Mouse (Mus musculus): ENCODE results near the gene Vcl.

DNA sequence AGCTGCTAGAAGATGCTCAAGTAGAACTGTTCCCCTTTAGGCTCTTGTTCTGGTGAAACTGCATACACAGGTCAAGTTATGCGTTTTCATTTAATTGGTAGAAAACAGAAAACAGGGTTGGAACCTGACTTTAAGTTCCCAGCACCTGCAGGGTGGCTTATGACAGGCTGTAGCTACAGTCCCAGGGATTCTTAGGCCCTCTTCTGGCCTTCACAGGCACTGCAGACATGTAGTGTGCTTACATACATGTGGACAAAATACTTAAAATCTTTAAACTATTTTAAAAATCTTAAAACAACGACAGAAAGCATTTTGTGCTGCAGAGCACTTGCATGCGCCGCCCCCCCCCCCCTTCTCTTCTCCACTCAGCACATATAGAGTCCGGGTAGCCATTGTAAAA is 140.4 kb downstream of the Vcl start:
- TF ChIP-seq MYOG (IDR thresholded peaks at IDR 0.05; ENCODE audit: control insufficient read depth in 1 of 3, insufficient read depth in 1 of 3, insufficient read length in 2 of 3, low read depth in 2 of 3) (no peak), POLR2AphosphoS2 (IDR thresholded peaks at IDR 0.05; ENCODE audit: insufficient read length, low read depth) (no peak), POLR2A (IDR thresholded peaks at IDR 0.05; ENCODE audit: insufficient read length, low read depth) (no peak), USF1 (IDR thresholded peaks at IDR 0.05; ENCODE audit: low read depth) (no peak), MAX (IDR thresholded peaks at IDR 0.05; ENCODE audit: low read depth) (no peak)
